In the genomic region with DNA sequence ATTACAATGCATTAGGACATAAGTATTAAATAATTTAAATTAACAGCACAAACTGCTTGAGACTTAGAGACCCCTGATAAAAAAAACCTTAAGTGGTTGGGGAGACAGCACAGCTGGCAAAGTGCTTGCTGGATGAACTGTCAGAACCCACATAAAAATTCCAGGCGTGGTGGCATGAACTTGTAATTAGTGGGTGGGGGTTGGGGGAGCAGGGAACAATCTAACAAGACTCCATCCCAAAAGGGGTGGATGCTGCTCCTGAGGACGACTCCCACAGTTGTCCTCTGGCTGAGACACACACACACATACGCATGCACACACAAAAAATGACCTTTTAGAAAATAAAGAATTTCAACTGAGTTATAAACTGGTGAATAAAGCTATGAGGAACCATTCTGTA, we compare ENCODE assay signal across 28 mouse cellular contexts.
"Had no signal": no experiment of that assay in that cellular context is flagged by ENCODE, and none has a peak within 500 bp of the region (broad histone marks: within the 10 kb centered on the region; RNA-seq: fewer than 3 reads in every experiment).

No protein-coding gene starts in this region.

- H3K4me3 ChIP-seq: limb, embryonic 10.5 days; limb, embryonic 12.5 days; limb, embryonic 13.5 days; limb, embryonic 15.5 days; liver, embryonic 12.5 days; liver, embryonic 13.5 days; liver, embryonic 15.5 days; lung, embryonic 15.5 days; megakaryocyte, embryonic 14.5 days; midbrain, embryonic 10.5 days; midbrain, embryonic 12.5 days; midbrain, embryonic 13.5 days; midbrain, embryonic 15.5 days; myocyte; neural tube, embryonic 12.5 days had no signal

- H3K36me3 ChIP-seq: midbrain, embryonic 15.5 days had no signal

- H3K9me3 ChIP-seq: limb, embryonic 10.5 days; limb, embryonic 12.5 days; limb, embryonic 13.5 days; limb, embryonic 15.5 days; liver, embryonic 12.5 days; liver, embryonic 13.5 days; liver, embryonic 15.5 days; lung, embryonic 15.5 days; megakaryocyte, embryonic 14.5 days; midbrain, embryonic 10.5 days; midbrain, embryonic 12.5 days; midbrain, embryonic 13.5 days; midbrain, embryonic 15.5 days; neural tube, embryonic 12.5 days had no signal

- DNase-seq: left cerebral cortex, postnatal 4 days; liver; liver, embryonic 13.5 days; liver, postnatal 0 days; lung, adult 18-20 months; lung, adult 2 months; lung, embryonic 14.5 days; lung, postnatal 10 days; lung, postnatal 14 days; lung, postnatal 36 days; lung, postnatal 4 days; midbrain, embryonic 14.5 days had no signal

- H3K27ac ChIP-seq: limb, embryonic 10.5 days; limb, embryonic 12.5 days; limb, embryonic 13.5 days; limb, embryonic 15.5 days; liver, embryonic 12.5 days; liver, embryonic 13.5 days; liver, embryonic 14.5 days; liver, embryonic 15.5 days; lung, embryonic 15.5 days; macrophage; midbrain, embryonic 10.5 days; midbrain, embryonic 12.5 days; midbrain, embryonic 13.5 days; midbrain, embryonic 15.5 days; neural tube, embryonic 12.5 days had no signal

- H3K27me3 ChIP-seq: limb, embryonic 12.5 days; limb, embryonic 13.5 days; limb, embryonic 15.5 days; liver, embryonic 12.5 days; liver, embryonic 13.5 days; liver, embryonic 15.5 days; lung, embryonic 15.5 days; megakaryocyte, embryonic 14.5 days; midbrain, embryonic 12.5 days; midbrain, embryonic 13.5 days; midbrain, embryonic 15.5 days; neural tube, embryonic 12.5 days had no signal

- H3K4me1 ChIP-seq: limb, embryonic 13.5 days; limb, embryonic 15.5 days; liver, embryonic 12.5 days; liver, embryonic 13.5 days; liver, embryonic 15.5 days; lung, embryonic 15.5 days; midbrain, embryonic 10.5 days; midbrain, embryonic 12.5 days; midbrain, embryonic 13.5 days; midbrain, embryonic 15.5 days; neural tube, embryonic 12.5 days had no signal
